Mouse (Mus musculus) ES-Bruce4 (cell line): ENCODE measurements around the gene Mybbp1a. TPM values are rescaled to one million over a fixed set of nuclear protein-coding genes. Genes with fewer than 3 reads are reported as not detected.

Experiments
- H3K27ac ChIP-seq: 2 replicates; pipeline ENCODE4 v1.5.1; 2012; ENCODE audit warnings: low read length, inconsistent platforms; ENCODE audit not compliant: insufficient read depth
- H3K27me3 ChIP-seq: 2 replicates; pipeline ENCODE4 v1.6.1; 2012; ENCODE audit warnings: mild to moderate bottlenecking, low read length, inconsistent platforms; ENCODE audit not compliant: control insufficient read depth, poor library complexity, insufficient read depth, severe bottlenecking
- H3K36me3 ChIP-seq: 2 replicates; pipeline ENCODE4 v1.6.1; 2012; ENCODE audit warnings: inconsistent platforms, mild to moderate bottlenecking, low read length, moderate library complexity; ENCODE audit not compliant: control insufficient read depth, poor library complexity, insufficient read depth, severe bottlenecking
- H3K4me1 ChIP-seq: one replicate; pipeline ENCODE4 v1.8.1; 2011; ENCODE audit warnings: low read length; ENCODE audit not compliant: control insufficient read depth, insufficient read depth
- H3K4me3 ChIP-seq: 2 replicates; pipeline ENCODE4 v1.5.1; 2011; ENCODE audit warnings: low read depth, mild to moderate bottlenecking, low read length
- H3K9ac ChIP-seq: 2 replicates; pipeline ENCODE4 v1.6.1; 2012; ENCODE audit warnings: low read depth, mild to moderate bottlenecking, inconsistent platforms; ENCODE audit not compliant: poor library complexity, severe bottlenecking
- H3K9me3 ChIP-seq: replicated peaks from 2 replicates; pipeline ENCODE4 v1.6.1; 2012; ENCODE audit warnings: mild to moderate bottlenecking, low read length, inconsistent platforms; ENCODE audit not compliant: control insufficient read depth, poor library complexity, insufficient read depth, severe bottlenecking
- CTCF ChIP-seq: IDR thresholded peaks from one replicate; pipeline ENCODE4 v1.8.1; 2011; ENCODE audit warnings: low read depth, low read length
- EP300 ChIP-seq: IDR thresholded peaks from 2 replicates; pipeline ENCODE4 v1.6.1; 2011; ENCODE audit warnings: low read depth, low read length; ENCODE audit not compliant: insufficient read depth
- POLR2A ChIP-seq: IDR thresholded peaks from one replicate; pipeline ENCODE4 v1.8.1; 2011; ENCODE audit warnings: low read length; ENCODE audit not compliant: insufficient read depth
- polyA plus RNA-seq: library from polyadenylated mRNA; stranded (reverse); fragments of >200 nt; gene quantifications from 2 replicates; pipeline ENCODE4 v1.2.4, GENCODE M21; 2011; ENCODE audit warnings: low read depth; ENCODE audit not compliant: missing spikeins, insufficient read depth, insufficient read length

Mybbp1a gene
- polyA plus RNA-seq, 1 experiment = 296 TPM

- no peaks in the 10 kb centered on the region for H3K36me3 ChIP-seq
- H3K27me3 ChIP-seq = no peaks in the 10 kb centered on the region
- H3K9ac ChIP-seq = no peak overlapping the region
- no peak overlapping the region for H3K4me3 ChIP-seq
- no peak for TF ChIP-seq POLR2A
- peaks cover 2% of the 10 kb centered on the region for H3K4me1 ChIP-seq
- no peak overlapping the region for H3K27ac ChIP-seq
- H3K9me3 ChIP-seq = no peaks in the 10 kb centered on the region
These were observed 24.5 kb upstream of the Mybbp1a start for GRCm38 (mm10) chr11:72416666-72417065.

- no peak for TF ChIP-seq CTCF
- TF ChIP-seq EP300 = no peak
- no peak for TF ChIP-seq POLR2A
- Histone ChIP-seq H3K9ac (no peak overlapping the region), H3K9me3 (no peaks in the 10 kb centered on the region), H3K4me3 (no peak overlapping the region), H3K27ac (no peak overlapping the region), H3K4me1 (no peaks in the 10 kb centered on the region), H3K27me3 (no peaks in the 10 kb centered on the region), H3K36me3 (no peaks in the 10 kb centered on the region)
These were observed 23.8 kb upstream of the Mybbp1a start for GRCm38 (mm10) chr11:72417376-72417775.

- no peak for TF ChIP-seq POLR2A
- TF ChIP-seq EP300 = no peak
- no peak for TF ChIP-seq CTCF
- Histone ChIP-seq H3K4me1 (no peaks in the 10 kb centered on the region), H3K36me3 (no peaks in the 10 kb centered on the region), H3K9me3 (no peaks in the 10 kb centered on the region), H3K4me3 (no peak overlapping the region), H3K9ac (no peak overlapping the region), H3K27ac (no peak overlapping the region), H3K27me3 (no peaks in the 10 kb centered on the region)
These were observed 22.9 kb upstream of the Mybbp1a start for GRCm38 (mm10) chr11:72418227-72418626.

- H3K4me3 ChIP-seq = no peak overlapping the region
- H3K9ac ChIP-seq = no peak overlapping the region
- H3K9me3 ChIP-seq = no peaks in the 10 kb centered on the region
- H3K27ac ChIP-seq = no peak overlapping the region
- H3K4me1 ChIP-seq = no peaks in the 10 kb centered on the region
- H3K27me3 ChIP-seq = no peaks in the 10 kb centered on the region
- no peaks in the 10 kb centered on the region for H3K36me3 ChIP-seq
- TF ChIP-seq EP300 = no peak
- TF ChIP-seq CTCF = no peak
- TF ChIP-seq POLR2A = no peak
These were observed 22.1 kb upstream of the Mybbp1a start for GRCm38 (mm10) chr11:72419006-72419405.

GRCm38 (mm10) chr11:72420460-72421122, 20.6 kb upstream of the Mybbp1a start:
- Histone ChIP-seq H3K4me1 (no peaks in the 10 kb centered on the region), H3K9ac (no peak overlapping the region), H3K36me3 (no peaks in the 10 kb centered on the region), H3K27ac (peak overlapping the region; percentile 53; the same call in 1 of the 2 replicates), H3K27me3 (no peaks in the 10 kb centered on the region), H3K9me3 (no peaks in the 10 kb centered on the region), H3K4me3 (no peak overlapping the region)
- TF ChIP-seq EP300 (0 out of 2 replicates have a peak, but pooled peaks have one; percentile 42), POLR2A (no peak)

- Histone ChIP-seq H3K27me3 (no peaks in the 10 kb centered on the region; the same call in 1 of the 2 replicates), H3K27ac (no peak overlapping the region), H3K9ac (no peak overlapping the region), H3K36me3 (no peaks in the 10 kb centered on the region), H3K4me3 (no peak overlapping the region), H3K4me1 (no peaks in the 10 kb centered on the region), H3K9me3 (no peaks in the 10 kb centered on the region)
- TF ChIP-seq EP300 (no peak), CTCF (no peak), POLR2A (no peak)
These were observed 19.5 kb upstream of the Mybbp1a start for GRCm38 (mm10) chr11:72421518-72422278.
